Mouse (Mus musculus): ENCODE results near the gene Map4k1. TPM values are rescaled to one million over a fixed set of nuclear protein-coding genes. Genes with fewer than 3 reads are reported as not detected.
A peak's percentile ranks its signal among the peaks of the same experiment; 100 is the strongest.

The Map4k1 gene
- polyA plus RNA-seq, 1 experiment from 2014 or later, result 18.9 TPM

GRCm38 (mm10) chr7:28992997-28993396, 11.1 kb downstream of the Map4k1 start:
- H3K9me3 ChIP-seq (replicated peaks), result no peaks in the 10 kb centered on the region
- H3K27me3 ChIP-seq (ENCODE audit: low read depth, poor library complexity, severe bottlenecking), result no peaks in the 10 kb centered on the region
- DNase-seq (ENCODE audit: low spot score), result no peak
- H3K27ac ChIP-seq, result 0 out of 2 replicates have a peak overlapping the region, but pooled peaks have one; percentile 1
- 93% methylated on average over 3 of the region's 3 CpGs for WGBS
- peaks cover 7% of the 10 kb centered on the region; the same call in 1 of the 2 replicates for H3K36me3 ChIP-seq
- no peak overlapping the region for H3K4me3 ChIP-seq
- no peaks in the 10 kb centered on the region for H3K4me1 ChIP-seq

DNA sequence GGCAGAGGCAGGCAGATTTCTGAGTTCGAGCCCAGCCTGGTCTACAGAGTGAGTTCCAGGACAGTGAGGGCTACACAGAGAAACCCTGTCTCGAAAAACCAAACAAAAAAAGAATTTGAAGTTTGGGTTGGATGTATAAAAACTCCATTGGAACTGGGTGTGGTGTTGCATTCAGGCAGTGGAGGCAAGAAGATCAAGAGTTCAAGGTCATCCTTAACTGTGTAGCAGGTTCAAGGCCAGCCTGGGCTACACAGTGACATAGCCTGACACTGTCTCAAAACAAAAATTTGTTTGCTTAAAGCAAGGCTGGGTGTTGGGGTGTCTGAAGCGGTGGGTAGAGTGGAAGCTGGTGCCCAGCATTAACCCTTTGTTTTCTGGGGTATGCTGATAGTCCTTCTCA, 11.6 kb downstream of the Map4k1 start:
- no peaks in the 10 kb centered on the region for H3K27me3 ChIP-seq (ENCODE audit: low read depth, poor library complexity, severe bottlenecking)
- no peak for DNase-seq (ENCODE audit: low spot score)
- H3K4me1 ChIP-seq, result no peaks in the 10 kb centered on the region
- H3K9me3 ChIP-seq (replicated peaks), result no peaks in the 10 kb centered on the region
- 87% methylated on average over 3 of the region's 3 CpGs for WGBS
- no peak overlapping the region for H3K27ac ChIP-seq
- peaks cover 7% of the 10 kb centered on the region; the same call in 1 of the 2 replicates for H3K36me3 ChIP-seq
- H3K4me3 ChIP-seq, result no peak overlapping the region

DNA sequence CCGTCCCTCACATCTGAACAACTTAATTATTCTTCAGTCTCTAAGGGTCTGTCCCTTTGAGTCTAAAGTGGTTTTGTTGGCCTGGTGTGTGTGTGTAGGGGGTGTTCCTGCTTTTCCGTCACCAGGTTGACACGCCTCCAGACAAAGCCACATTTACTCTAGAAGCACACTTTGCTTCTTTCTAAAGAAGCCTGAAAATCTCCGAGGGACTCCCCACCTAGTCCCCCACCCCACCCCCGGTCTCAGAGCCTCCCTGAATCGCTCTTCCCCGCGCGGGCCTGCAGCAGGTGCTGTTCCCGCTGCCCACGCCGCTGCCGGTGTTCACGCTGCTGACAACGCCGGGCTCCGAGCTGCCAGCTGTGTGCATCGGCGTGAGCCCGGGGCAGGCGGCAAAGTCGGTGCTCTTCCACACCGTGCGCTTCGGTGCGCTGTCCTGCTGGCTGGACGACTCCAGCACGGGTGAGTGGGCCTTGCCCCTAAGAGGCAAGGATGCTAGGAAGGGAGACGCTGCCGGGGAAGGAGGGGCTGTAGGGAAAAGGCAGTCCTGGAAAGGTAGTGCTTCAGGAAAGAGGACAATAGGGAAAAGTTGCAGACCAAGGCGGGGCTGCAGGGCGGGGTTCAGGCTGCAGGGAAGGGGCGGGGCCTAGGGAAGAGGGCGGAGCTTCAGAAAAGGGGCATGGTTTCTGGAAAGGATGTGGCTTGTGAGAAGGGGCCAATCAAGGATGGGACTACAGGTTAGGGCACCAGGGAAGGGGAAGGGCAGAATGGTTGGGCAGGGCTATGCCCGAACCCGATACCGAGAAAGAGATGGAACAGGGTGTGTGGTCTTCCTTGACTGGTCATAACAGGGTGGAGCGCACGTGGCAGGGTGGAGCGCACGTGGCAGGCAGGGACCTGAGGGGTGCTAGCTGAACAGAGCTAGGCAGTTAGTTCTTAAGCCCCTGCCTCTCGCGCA, 19.1 kb downstream of the Map4k1 start:
- H3K27ac ChIP-seq, result peak overlapping the region; percentile 92
- no peaks in the 10 kb centered on the region for H3K9me3 ChIP-seq (replicated peaks)
- peaks cover 3% of the 10 kb centered on the region; the same call in 1 of the 2 replicates for H3K36me3 ChIP-seq
- DNase-seq (ENCODE audit: low spot score), result peak; percentile 90
- 7% methylated on average over 43 of the region's 43 CpGs for WGBS
- peaks cover 7% of the 10 kb centered on the region; the same call in 1 of the 2 replicates for H3K27me3 ChIP-seq (ENCODE audit: low read depth, poor library complexity, severe bottlenecking)
- peak overlapping the region; percentile 67 for H3K4me3 ChIP-seq
- H3K4me1 ChIP-seq, result peaks cover 13% of the 10 kb centered on the region

GRCm38 (mm10) chr7:29007224-29008101, 25.6 kb downstream of the Map4k1 start:
- H3K36me3 ChIP-seq, result no peaks in the 10 kb centered on the region
- DNase-seq (ENCODE audit: low spot score), result no peak
- no peaks in the 10 kb centered on the region for H3K27me3 ChIP-seq (ENCODE audit: low read depth, poor library complexity, severe bottlenecking)
- H3K9me3 ChIP-seq (replicated peaks), result no peaks in the 10 kb centered on the region
- no peak overlapping the region for H3K4me3 ChIP-seq
- H3K4me1 ChIP-seq, result no peaks in the 10 kb centered on the region
- no peak overlapping the region for H3K27ac ChIP-seq
- 88% methylated on average over 9 of the region's 9 CpGs for WGBS

GRCm38 (mm10) chr7:29008171-29008570, 26.3 kb downstream of the Map4k1 start:
- no peaks in the 10 kb centered on the region for H3K9me3 ChIP-seq (replicated peaks)
- H3K27ac ChIP-seq, result no peak overlapping the region
- H3K36me3 ChIP-seq, result no peaks in the 10 kb centered on the region
- no peak for DNase-seq (ENCODE audit: low spot score)
- H3K4me1 ChIP-seq, result no peaks in the 10 kb centered on the region
- no peaks in the 10 kb centered on the region for H3K27me3 ChIP-seq (ENCODE audit: low read depth, poor library complexity, severe bottlenecking)
- 95% methylated on average over 10 of the region's 10 CpGs for WGBS
- no peak overlapping the region for H3K4me3 ChIP-seq

DNA sequence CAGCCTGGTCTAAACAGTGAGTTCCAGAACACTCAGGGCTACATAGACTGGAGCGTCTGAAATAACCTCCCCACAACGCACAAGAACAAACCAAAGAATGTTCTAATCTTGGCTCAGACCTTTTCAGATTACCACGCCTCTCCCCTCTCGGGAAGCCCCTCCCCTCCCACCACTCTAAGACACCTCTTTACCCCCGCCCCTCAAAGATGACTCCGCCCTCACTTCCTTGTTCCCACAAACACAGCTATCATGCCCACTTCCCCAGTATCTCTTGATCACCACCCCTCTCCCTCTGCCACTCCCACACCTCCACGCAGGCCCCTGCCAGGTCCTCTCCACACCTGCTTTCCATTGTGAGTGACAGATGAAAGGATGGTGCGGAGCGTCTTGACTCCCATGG, 26.9 kb downstream of the Map4k1 start:
- Histone ChIP-seq H3K9me3 (replicated peaks) (no peaks in the 10 kb centered on the region), H3K4me1 (no peaks in the 10 kb centered on the region), H3K27ac (no peak overlapping the region), H3K27me3 (ENCODE audit: low read depth, poor library complexity, severe bottlenecking) (no peaks in the 10 kb centered on the region), H3K4me3 (no peak overlapping the region), H3K36me3 (no peaks in the 10 kb centered on the region)
- WGBS, result 83% methylated on average over 9 of the region's 9 CpGs
- no peak for DNase-seq (ENCODE audit: low spot score)

GRCm38 (mm10) chr7:29014984-29015383, 33.1 kb downstream of the Map4k1 start:
- Histone ChIP-seq H3K4me3 (no peak overlapping the region), H3K4me1 (peaks cover 10% of the 10 kb centered on the region), H3K27me3 (ENCODE audit: low read depth, poor library complexity, severe bottlenecking) (peaks cover 37% of the 10 kb centered on the region), H3K27ac (no peak overlapping the region), H3K9me3 (replicated peaks) (no peaks in the 10 kb centered on the region), H3K36me3 (no peaks in the 10 kb centered on the region)
- WGBS, result 95% methylated on average over 1 of the region's 1 CpGs
- DNase-seq (ENCODE audit: low spot score), result no peak

DNA sequence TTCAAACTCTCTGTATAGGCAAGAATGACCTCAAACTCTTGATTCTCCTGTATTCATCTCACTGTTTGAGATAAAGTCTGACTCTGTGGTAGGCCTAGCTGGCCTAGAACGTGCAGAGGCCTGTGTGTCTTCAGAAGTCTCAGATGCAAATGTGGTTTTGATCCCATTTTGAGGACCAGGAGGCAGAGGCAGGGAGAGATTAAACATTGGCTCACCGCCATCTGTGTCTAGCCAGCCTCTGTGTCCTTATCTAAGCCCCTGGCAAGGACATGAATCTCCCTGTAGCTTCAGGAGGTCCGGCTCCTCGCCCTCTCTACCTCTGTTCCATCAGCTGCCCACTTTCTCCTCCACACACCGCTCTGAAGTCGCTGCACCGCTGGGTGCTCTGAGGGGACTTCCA, 34.6 kb downstream of the Map4k1 start:
- WGBS, result 85% methylated on average over 7 of the region's 7 CpGs

GRCm38 (mm10) chr7:29017222-29017621, 35.4 kb downstream of the Map4k1 start:
- Histone ChIP-seq H3K4me1 (peaks cover 10% of the 10 kb centered on the region), H3K27me3 (ENCODE audit: low read depth, poor library complexity, severe bottlenecking) (peaks cover 54% of the 10 kb centered on the region), H3K27ac (no peak overlapping the region), H3K9me3 (replicated peaks) (no peaks in the 10 kb centered on the region), H3K36me3 (no peaks in the 10 kb centered on the region), H3K4me3 (no peak overlapping the region)
- 83% methylated on average over 7 of the region's 7 CpGs for WGBS
- no peak for DNase-seq (ENCODE audit: low spot score)

More for the DNA sequence above, 34.6 kb downstream of the Map4k1 start:
- Histone ChIP-seq H3K9me3 (replicated peaks) (no peaks in the 10 kb centered on the region), H3K36me3 (no peaks in the 10 kb centered on the region), H3K27me3 (ENCODE audit: low read depth, poor library complexity, severe bottlenecking) (peaks cover 52% of the 10 kb centered on the region), H3K4me1 (peaks cover 10% of the 10 kb centered on the region), H3K4me3 (no peak overlapping the region), H3K27ac (no peak overlapping the region)
- no peak for DNase-seq (ENCODE audit: low spot score)

- Histone ChIP-seq H3K36me3 (no peaks in the 10 kb centered on the region), H3K4me3 (peak overlapping the region; percentile 56), H3K27me3 (ENCODE audit: low read depth, poor library complexity, severe bottlenecking) (peaks cover 61% of the 10 kb centered on the region), H3K4me1 (peaks cover 10% of the 10 kb centered on the region), H3K9me3 (replicated peaks) (no peaks in the 10 kb centered on the region), H3K27ac (peak overlapping the region; percentile 47)
- peak; percentile 57 for DNase-seq (ENCODE audit: low spot score)
- WGBS, result 5% methylated on average over 83 of the region's 88 CpGs
Observed at GRCm38 (mm10) chr7:29019447-29020220, 37.8 kb downstream of the Map4k1 start.

DNA sequence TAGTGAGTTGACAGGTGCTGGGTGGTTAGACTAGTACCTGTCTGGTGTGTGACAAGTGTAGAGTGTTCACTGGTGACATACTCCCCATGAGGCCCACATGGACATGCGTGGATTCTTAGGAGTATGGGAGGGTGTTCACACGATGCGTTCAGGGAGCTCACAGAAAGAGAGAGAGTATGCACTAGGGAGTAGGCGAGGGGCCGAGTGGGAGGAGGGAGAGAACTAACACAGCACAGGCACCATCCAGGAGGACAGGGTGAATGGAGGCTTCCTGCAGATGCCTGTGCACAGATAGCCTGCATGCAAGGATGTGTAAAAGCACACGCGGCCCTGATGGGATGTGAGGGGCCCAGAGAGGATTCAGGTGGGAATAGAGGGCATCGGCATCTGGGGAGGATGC, 40.6 kb downstream of the Map4k1 start:
- no peaks in the 10 kb centered on the region for H3K9me3 ChIP-seq (replicated peaks)
- peaks cover 48% of the 10 kb centered on the region for H3K27me3 ChIP-seq (ENCODE audit: low read depth, poor library complexity, severe bottlenecking)
- no peak for DNase-seq (ENCODE audit: low spot score)
- 92% methylated on average over 8 of the region's 8 CpGs for WGBS
- H3K27ac ChIP-seq, result no peak overlapping the region
- no peak overlapping the region for H3K4me3 ChIP-seq
- no peaks in the 10 kb centered on the region for H3K36me3 ChIP-seq
- H3K4me1 ChIP-seq, result peaks cover 10% of the 10 kb centered on the region

- no peak overlapping the region for H3K4me3 ChIP-seq
- H3K27me3 ChIP-seq (ENCODE audit: low read depth, poor library complexity, severe bottlenecking), result peaks cover 38% of the 10 kb centered on the region
- peaks cover 10% of the 10 kb centered on the region for H3K4me1 ChIP-seq
- H3K9me3 ChIP-seq (replicated peaks), result no peaks in the 10 kb centered on the region
- H3K27ac ChIP-seq, result 0 out of 2 replicates have a peak overlapping the region, but pooled peaks have one; percentile 9
- no peaks in the 10 kb centered on the region for H3K36me3 ChIP-seq
- DNase-seq (ENCODE audit: low spot score), result no peak
- WGBS, result 89% methylated on average over 8 of the region's 8 CpGs
Observed at GRCm38 (mm10) chr7:29023514-29023913, 41.7 kb downstream of the Map4k1 start.

Data from limb, embryonic 10.5 days (tissue).